Mouse (Mus musculus): ENCODE data around the gene Ccdc33.

The Ccdc33 gene

GRCm38 (mm10) chr9:58130909-58131308, 12.3 kb upstream of the Ccdc33 start:
- in situ Hi-C loops (cut with MboI, MseI): no loop called here

GRCm38 (mm10) chr9:58129508-58129907, 10.9 kb upstream of the Ccdc33 start:
- in situ Hi-C loops (cut with MboI, MseI): no loop called here

- in situ Hi-C loops (cut with MboI, MseI): no loop called here
Measured at GRCm38 (mm10) chr9:58128926-58129413, 10.3 kb upstream of the Ccdc33 start.

- in situ Hi-C loops (cut with MboI, MseI): no loop called here
Measured at GRCm38 (mm10) chr9:58125811-58126210, 7.2 kb upstream of the Ccdc33 start.

- in situ Hi-C loops (cut with MboI, MseI): no loop called here
Measured at GRCm38 (mm10) chr9:58125085-58125484, 6.5 kb upstream of the Ccdc33 start.

- in situ Hi-C loops (cut with MboI, MseI): no loop called here
Measured at GRCm38 (mm10) chr9:58116024-58116651, 2.5 kb downstream of the Ccdc33 start.

GRCm38 (mm10) chr9:58115297-58115925, 3.2 kb downstream of the Ccdc33 start:
- in situ Hi-C loops (cut with MboI, MseI): no loop called here

GRCm38 (mm10) chr9:58114019-58114418, 4.6 kb downstream of the Ccdc33 start:
- in situ Hi-C loops (cut with MboI, MseI): no loop called here

GRCm38 (mm10) chr9:58113279-58113884, 5.2 kb downstream of the Ccdc33 start:
- in situ Hi-C loops (cut with MboI, MseI): no loop called here

- in situ Hi-C loops (cut with MboI, MseI): no loop called here
Measured at GRCm38 (mm10) chr9:58112866-58113278, 5.8 kb downstream of the Ccdc33 start.

GRCm38 (mm10) chr9:58112321-58112751, 6.3 kb downstream of the Ccdc33 start:
- in situ Hi-C loops (cut with MboI, MseI): no loop called here

- in situ Hi-C loops (cut with MboI, MseI): no loop called here
Measured at GRCm38 (mm10) chr9:58111431-58111830, 7.2 kb downstream of the Ccdc33 start.

GRCm38 (mm10) chr9:58110787-58111186, 7.8 kb downstream of the Ccdc33 start:
- in situ Hi-C loops (cut with MboI, MseI): no loop called here

- in situ Hi-C loops (cut with MboI, MseI): no loop called here
Measured at GRCm38 (mm10) chr9:58107494-58107893, 11.1 kb downstream of the Ccdc33 start.

- in situ Hi-C loops (cut with MboI, MseI): no loop called here
Measured at GRCm38 (mm10) chr9:58105595-58106169, 12.9 kb downstream of the Ccdc33 start.

- in situ Hi-C loops (cut with MboI, MseI): no loop called here
Measured at GRCm38 (mm10) chr9:58103647-58104046, 15.0 kb downstream of the Ccdc33 start.

- in situ Hi-C loops (cut with MboI, MseI): no loop called here
Measured at GRCm38 (mm10) chr9:58102013-58102412, 16.6 kb downstream of the Ccdc33 start.

GRCm38 (mm10) chr9:58099836-58100565, 18.6 kb downstream of the Ccdc33 start:
- in situ Hi-C loops (cut with MboI, MseI): no loop called here

- in situ Hi-C loops (cut with MboI, MseI): no loop called here
Measured at GRCm38 (mm10) chr9:58096629-58097301, 21.9 kb downstream of the Ccdc33 start.

GRCm38 (mm10) chr9:58095977-58096376, 22.6 kb downstream of the Ccdc33 start:
- in situ Hi-C loops (cut with MboI, MseI): no loop called here

- in situ Hi-C loops (cut with MboI, MseI): no loop called here
Measured at GRCm38 (mm10) chr9:58093776-58094175, 24.8 kb downstream of the Ccdc33 start.

All from regulatory T cell (primary cell).